Mouse (Mus musculus) urinary bladder, postnatal 0 days (tissue): ENCODE results near the gene Ypel2. TPM values are rescaled to one million over a fixed set of nuclear protein-coding genes. Genes with fewer than 3 reads are reported as not detected.

Experiments used
- polyA plus RNA-seq: library from polyadenylated mRNA; unstranded; fragments of >200 nt; fragmentation: Nextera tagmentation; extraction: Ambion mirVana; gene quantifications from 2 replicates; pipeline ENCODE4 v1.2.1, GENCODE M21; 2015

Gene Ypel2
- polyA plus RNA-seq = 7.0 and 7.2 TPM in 2 replicates

GRCm38 (mm10) chr11:86993041-86994037 is at the start of gene Ypel2:
Gene Ypel2 (minus strand): TSS chr11:86993707.

Other genes starting within 250 kb of the Ypel2 start
- gene Cltc, start 236.1 kb downstream of the Ypel2 start, polyA plus RNA-seq = 75.1 and 86.2 TPM in 2 replicates
- gene Dhx40, start 186.0 kb downstream of the Ypel2 start, polyA plus RNA-seq = 13.8 and 14.4 TPM in 2 replicates
- gene Gdpd1, start 80.4 kb upstream of the Ypel2 start, polyA plus RNA-seq = 16.7 and 17.4 TPM in 2 replicates
- 9.4 and 10.4 TPM in 2 replicates for gene Smg8, start 93.1 kb upstream of the Ypel2 start, polyA plus RNA-seq
- 1.3 and 2.1 TPM in 2 replicates for gene Prr11, start 115.0 kb upstream of the Ypel2 start, polyA plus RNA-seq
- gene Ska2, start 115.5 kb upstream of the Ypel2 start, polyA plus RNA-seq = 17.2 and 22.6 TPM in 2 replicates
- gene Trim37, start 133.4 kb upstream of the Ypel2 start, polyA plus RNA-seq = 8.0 and 10.6 TPM in 2 replicates